Mouse (Mus musculus): Measurements from ENCODE around the gene Tmem164.

Gene Tmem164

DNA sequence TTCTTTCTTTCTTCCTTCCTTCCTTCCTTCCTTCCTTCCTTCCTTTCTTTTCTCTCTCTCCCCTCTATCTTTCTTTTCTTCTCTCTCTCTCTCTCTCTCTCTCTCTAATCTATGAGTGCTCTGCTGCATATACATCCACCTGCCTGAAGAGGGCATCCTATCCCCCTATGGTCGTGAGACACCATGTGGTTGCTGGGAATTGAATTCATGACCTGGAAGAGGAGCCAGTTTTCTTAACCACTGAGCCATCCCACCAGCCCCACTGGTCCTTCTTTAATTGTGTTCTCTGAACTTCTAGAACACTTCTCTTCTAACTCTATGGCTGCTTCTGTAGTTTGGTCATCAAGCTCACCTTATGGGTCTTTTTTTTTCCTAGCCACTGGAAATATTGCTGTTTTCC, 146.4 kb downstream of the Tmem164 start:
- no peak for TF ChIP-seq GATA4 (IDR thresholded peaks at IDR 0.05; ENCODE audit: insufficient replicate concordance, low read length)

DNA sequence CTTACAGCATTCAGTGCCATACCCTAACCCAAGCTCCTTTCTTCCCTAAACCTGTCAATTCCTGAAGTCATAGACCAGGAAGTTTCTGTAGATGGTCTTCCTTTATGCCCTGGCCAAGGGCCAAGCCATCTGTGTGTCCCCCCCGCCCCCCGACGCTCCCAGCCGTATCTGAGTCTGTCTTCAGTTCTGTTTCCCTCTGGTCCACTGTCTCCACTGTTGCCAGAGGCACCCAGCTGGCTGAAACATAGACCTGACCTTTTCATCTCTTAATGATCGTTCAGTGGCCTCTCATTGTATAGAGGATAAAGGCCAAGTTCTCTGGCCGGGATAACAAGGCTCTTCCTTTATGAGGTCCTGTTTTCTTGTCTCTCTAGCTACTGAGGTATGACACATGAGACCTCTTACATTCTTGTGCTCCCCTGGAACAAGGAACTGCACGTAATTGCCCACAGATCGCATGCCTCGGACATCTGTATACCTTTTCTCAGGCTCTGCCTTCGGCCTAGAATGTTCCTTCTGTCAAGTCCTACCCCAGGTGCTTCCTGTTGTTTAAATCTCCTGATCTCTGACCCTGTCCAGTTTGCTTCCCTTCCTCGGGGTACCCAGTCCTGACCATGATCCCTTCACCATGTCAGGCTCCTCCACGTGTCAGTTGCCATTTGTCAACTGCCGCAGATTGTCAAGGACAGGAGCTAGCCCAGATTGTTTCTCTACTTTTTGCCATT, 147.1 kb downstream of the Tmem164 start:
- TF ChIP-seq GATA4 (IDR thresholded peaks at IDR 0.05; ENCODE audit: insufficient replicate concordance, low read length), result no peak

DNA sequence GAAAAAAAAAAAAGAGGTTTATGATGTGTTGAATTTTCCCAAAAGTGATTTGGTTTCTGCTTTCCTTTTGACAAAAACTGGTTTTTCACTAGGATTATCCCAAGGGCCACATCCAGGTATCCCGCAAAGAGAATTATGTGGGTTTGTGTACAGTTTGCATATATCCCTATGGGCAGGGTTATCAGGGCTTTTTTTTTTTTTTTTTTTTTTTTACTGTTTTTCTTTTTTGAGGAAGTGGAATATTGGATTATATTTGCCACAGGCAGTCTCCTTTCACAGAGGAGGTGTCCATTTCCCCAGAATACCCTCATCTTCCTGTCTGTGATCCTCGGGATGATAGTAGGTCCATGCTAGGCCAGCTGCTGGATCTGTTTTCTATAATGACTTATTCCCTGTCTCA, 148.1 kb downstream of the Tmem164 start:
- no peak for TF ChIP-seq GATA4 (IDR thresholded peaks at IDR 0.05; ENCODE audit: insufficient replicate concordance, low read length)

DNA sequence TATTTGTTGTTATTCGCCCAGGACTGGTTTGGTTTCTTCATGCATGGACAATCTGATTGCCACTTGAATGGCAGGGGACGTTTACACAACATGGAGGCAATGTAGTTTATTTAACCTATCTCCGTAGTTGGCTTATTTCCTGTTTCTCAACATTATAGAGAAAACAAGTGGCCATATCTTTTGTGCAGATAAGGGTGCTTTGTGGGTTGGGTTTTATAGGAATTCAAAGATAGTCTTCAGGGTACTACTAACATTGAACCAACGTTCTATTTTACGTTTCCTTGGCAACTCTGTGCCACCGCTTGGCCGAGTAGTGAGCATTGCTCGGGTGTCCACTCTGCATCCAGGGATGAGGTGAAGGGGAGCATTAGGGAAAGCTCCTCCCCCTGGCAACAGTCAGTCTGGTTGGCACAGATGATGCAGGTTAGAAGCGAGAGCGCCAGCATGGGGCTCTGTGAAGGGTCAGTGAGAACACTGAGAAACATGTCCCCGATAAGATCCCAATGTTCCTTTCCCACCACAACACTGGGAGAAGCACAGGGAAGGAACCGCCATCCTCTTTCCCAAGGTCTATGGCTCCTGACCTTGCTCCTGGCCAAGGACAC, 148.8 kb downstream of the Tmem164 start:
- no peak for TF ChIP-seq GATA4 (IDR thresholded peaks at IDR 0.05; ENCODE audit: insufficient replicate concordance, low read length)

DNA sequence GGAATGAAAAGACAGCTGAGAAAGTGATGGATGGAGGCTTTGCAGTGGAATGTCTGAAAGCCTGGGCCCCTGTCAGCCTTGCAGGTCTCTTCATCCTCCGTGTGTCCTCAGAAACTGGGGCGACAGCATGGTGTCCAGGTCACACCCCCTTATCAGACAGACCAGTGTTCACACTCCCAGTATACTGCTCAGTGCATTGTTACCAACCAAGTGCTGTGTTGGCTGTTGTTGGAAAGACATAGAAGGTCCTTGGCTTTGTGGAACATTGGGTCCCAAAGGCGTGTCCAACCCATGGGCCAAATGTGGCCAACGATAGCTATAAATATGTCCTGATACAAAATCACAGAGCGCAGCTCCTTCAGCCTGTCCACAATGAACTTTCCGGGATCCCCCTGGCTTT, 149.4 kb downstream of the Tmem164 start:
- no peak for TF ChIP-seq GATA4 (IDR thresholded peaks at IDR 0.05; ENCODE audit: insufficient replicate concordance, low read length)

DNA sequence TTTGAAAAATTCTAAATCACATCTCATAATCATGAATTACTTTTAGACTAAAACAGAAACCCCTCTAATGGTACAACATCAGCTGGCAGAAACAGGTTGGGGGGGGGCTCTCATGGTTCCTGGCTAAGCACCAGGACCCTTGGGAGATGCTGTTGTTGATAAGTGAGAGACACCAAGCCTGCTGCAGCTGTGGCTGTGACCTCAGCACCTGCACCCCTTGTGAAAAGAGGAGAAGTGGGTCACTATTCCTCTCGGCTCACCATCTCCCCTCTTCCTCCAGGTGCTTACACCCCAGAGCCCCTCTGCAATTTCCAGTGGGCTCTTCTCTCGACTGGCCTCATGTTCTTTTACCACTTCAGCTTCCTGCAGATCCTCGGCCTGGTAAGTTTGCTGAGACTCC, 151.0 kb downstream of the Tmem164 start:
- TF ChIP-seq GATA4 (IDR thresholded peaks at IDR 0.05; ENCODE audit: insufficient replicate concordance, low read length), result no peak

DNA sequence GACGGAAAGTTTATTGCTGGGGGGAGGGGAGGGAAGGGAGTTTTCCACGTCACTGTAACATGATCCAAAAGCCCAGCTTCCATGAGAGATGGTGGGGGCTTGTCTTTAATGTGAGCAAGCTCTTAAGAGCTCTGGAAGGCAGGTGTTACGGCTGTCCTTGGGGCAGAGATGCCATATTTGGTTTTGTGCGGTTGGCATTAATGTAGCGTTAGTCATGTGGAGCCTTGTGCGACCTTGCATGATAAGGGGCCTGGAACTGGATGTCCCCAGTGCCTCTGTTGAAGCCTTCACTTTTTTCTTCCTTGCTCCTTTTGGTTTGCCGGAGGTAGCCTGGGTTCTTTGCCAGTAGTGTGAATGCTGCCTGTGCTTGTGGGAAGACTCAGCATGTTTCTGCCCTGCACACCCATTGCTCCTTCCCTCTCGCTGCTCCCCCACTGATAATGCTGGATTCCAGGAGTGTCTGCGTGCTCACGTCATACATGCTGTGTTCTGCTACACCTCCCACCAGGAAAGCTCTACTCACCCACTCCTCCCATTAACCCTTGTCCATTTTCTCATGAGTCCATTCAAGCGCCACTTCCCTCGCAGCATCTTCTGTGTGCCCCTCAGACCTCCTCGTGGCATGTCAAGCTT, 152.1 kb downstream of the Tmem164 start:
- TF ChIP-seq GATA4 (IDR thresholded peaks at IDR 0.05; ENCODE audit: insufficient replicate concordance, low read length), result no peak

DNA sequence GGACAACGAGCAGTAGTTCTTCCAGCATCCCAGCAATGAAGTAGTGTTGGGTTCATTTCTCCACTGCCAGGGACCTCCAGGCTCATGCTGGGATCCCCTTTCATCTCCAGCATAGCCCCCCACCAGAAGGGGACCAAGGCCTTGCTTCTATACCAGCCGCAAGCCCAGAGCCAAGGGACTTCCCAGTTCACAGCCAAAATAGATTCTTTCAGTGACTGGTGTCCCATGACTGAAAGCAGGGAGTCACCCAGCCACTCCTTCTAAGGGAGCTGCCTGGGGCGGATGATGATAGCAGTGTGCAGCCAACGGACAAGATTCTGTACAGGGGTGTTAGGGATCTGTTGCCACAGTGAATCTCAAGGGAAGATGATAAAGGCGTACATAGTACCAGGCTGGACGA, 153.6 kb downstream of the Tmem164 start:
- TF ChIP-seq GATA4 (IDR thresholded peaks at IDR 0.05; ENCODE audit: insufficient replicate concordance, low read length), result no peak

DNA sequence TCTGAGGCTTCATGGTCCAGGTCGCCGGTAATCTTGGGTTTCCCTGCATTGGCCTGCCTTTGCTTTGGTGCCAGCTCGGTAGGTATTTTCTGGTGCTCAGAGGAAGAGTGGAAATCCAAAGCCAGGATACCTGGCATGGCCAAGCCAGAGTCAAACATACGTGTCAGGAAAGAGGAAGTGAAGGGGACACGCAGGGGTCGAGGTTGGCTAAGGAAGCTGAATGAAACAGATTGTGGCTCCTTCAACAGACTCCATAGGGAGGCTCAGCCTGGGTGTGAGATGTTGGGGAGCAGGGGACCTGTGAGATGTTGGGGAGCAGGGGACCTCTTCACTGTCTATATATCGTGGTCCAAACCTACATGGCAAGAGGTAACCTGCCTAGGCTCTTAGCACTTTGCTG, 155.2 kb downstream of the Tmem164 start:
- TF ChIP-seq GATA4 (IDR thresholded peaks at IDR 0.05; ENCODE audit: insufficient replicate concordance, low read length), result no peak

DNA sequence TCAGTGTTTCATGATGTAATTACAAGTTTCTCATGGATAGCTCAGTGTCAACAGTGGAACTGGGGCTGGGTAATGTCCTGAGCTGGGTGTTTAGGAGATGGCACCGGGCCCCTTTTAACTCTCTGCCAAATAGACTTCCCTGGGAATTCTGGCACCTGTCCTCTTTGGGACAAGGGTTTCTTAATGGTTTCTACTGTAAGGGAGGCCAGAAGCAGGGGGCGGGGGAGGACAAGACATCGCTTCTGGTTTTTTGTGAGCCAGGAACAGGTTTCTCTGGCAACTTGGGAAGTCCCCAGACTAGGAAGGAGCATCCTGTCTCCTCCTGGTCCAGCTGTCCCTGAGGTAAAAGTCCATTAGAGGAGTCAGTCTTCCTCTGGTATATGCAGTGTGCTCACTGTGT, 156.1 kb downstream of the Tmem164 start:
- TF ChIP-seq GATA4 (IDR thresholded peaks at IDR 0.05; ENCODE audit: insufficient replicate concordance, low read length), result no peak

DNA sequence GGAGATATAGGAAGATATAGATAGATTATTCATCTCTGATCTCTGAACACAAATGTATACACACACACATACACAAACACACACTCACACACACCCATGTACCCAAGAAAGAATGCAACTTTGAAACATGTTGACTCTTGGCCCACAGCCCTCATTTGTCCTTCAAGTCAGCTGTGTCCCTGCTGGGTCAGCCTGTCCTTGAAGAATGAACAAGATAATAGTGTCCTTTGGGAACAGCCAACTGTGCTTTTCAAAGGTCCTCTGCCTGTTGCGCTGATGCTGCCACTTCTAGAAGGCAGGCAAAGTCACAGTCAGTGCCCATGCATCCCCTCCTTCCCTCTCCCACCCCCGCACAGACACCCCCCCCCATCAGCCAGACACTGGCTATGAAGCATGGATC, 157.6 kb downstream of the Tmem164 start:
- no peak for TF ChIP-seq GATA4 (IDR thresholded peaks at IDR 0.05; ENCODE audit: insufficient replicate concordance, low read length)

DNA sequence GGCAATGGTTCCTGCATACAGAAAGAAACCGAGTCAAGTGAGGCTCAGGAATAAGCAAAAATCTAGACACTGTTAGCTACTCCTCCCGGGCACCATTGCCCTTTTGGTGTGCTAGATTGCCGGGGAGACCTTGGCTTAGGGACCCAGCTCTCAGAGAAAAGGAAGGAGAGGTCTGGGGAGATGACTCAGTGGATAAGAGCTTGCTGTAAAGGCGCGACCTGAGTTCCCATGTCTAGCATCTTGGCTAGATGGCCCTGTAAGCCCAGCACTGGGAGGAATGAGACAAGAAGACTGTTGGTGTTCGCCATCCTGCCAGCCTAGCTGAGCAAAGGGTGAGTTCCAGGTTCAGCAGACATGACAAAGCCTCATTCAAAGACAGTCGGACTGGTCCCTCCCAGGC, 158.2 kb downstream of the Tmem164 start:
- TF ChIP-seq GATA4 (IDR thresholded peaks at IDR 0.05; ENCODE audit: insufficient replicate concordance, low read length), result no peak

DNA sequence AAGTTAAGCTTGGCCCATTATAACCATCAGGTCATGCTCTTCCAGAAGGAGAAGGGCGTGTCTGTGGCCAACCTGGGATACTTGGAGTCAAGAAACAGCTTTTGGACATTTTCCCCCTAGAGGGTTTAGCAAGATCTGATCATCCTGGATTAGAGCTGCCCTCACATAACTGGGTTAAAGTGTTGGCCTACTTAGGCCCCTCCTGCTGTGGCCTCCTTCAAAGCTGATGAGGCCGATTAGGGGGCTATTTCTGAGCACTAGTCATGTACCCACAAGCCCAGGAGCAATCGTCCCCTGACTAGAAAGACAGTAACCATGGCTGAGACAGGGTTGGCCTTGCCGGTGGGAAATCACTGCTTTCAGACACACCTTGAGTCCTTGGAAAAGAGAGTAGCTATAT, 160.7 kb downstream of the Tmem164 start:
- TF ChIP-seq GATA4 (IDR thresholded peaks at IDR 0.05; ENCODE audit: insufficient replicate concordance, low read length), result no peak

DNA sequence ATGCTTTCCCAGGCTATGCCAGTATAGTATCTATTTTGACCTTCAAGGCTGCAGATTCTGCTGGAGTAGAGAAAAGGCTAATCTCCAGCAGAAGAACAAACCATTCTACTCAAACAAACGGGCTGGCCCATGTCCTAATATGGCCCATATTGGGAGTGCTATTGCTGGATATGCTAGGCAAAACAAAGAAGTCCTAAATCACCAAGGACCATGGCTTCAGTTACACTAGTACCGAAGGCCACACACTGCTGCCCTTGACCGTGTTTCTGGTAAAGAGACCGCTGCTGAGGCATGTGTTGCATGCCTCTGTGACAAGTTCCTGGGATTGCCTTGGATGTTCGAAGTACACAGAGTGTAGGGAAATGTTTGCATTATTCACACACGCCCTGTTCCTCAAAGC, 165.1 kb downstream of the Tmem164 start:
- TF ChIP-seq GATA4 (IDR thresholded peaks at IDR 0.05; ENCODE audit: insufficient replicate concordance, low read length), result no peak

DNA sequence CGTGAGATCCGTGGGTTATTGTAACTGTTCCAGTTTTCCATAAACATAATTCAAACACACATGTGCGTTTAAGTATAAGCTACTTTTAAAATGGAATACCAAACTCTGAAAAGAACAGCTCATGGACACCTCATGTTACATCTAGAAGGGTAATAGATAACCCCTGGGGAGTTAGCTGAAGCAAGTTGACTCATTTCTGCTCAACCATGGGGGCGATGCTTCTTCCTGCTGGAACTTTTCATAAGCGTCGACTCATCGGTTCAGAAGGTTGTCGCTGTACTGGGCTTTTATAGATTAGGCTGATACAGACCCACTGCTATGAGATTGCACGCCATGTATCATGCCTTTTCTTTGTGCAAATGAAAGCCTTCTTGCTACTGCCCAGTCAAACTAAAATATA, 166.8 kb downstream of the Tmem164 start:
- no peak for TF ChIP-seq GATA4 (IDR thresholded peaks at IDR 0.05; ENCODE audit: insufficient replicate concordance, low read length)

DNA sequence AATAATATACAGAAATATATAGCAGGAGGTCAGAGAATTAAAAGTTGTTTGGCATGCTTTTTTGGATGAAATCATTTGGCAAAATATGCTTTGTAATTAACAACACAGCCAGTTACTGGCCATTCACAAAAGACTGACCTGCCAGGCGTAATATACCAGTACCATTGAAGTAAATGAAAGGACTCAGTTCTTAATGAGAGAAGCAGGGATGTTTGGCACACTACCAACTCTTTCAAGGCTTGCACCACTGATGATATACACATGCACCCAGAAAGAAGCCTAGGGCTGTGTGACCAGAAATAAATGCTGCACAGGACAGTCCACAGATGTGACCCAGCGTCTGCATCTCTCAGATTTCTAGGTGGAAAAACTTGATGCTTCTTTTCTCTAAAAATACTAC, 188.6 kb downstream of the Tmem164 start:
- no peak for TF ChIP-seq GATA4 (IDR thresholded peaks at IDR 0.05; ENCODE audit: insufficient replicate concordance, low read length)
